Mouse (Mus musculus): ENCODE measurements at regions not wholly inside any gene's neighbourhood (a gene's known extent, or its start where the extent isn't known, plus 50 kb on each side); places are given as distances from the start of the nearest gene placed in this dataset.

GRCm38 (mm10) chr8:24353842-24354241 lies 371.8 kb downstream of the Adam3 start:
- no peak for TF ChIP-seq CTCF (conservative IDR thresholded peaks at IDR 0.05; ENCODE audit: insufficient read depth, insufficient read length, low read depth, low read length)
- no peak for TF ChIP-seq POLR2A (IDR thresholded peaks at IDR 0.05; ENCODE audit: low read depth, low read length)
